ENCODE assay signal across 8 mouse cellular contexts in the genomic region with DNA sequence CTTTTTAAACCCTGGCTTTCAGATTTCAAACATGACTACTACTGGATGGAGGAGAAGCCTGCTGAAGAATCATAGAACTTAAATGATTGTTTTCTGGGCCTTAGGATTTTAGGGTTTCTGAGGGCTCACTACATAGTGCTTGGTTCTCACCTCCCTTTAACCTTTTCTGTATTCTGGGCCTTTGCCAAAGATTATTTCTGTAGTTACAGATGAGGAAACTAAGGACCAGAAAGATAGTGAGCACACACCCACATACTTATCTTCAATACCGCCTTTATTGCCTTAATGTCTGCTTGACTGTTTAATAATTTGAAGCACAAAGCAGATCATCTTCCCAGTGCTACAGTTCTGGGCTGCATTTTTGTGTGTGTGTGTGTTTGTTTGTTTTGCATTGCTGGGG. TPM values are rescaled to one million over a fixed set of nuclear protein-coding genes. Genes with fewer than 3 reads are reported as not detected.
A peak's percentile ranks its signal among the peaks of the same experiment; 100 is the strongest.
DNase-seq lines count a peak whose midpoint lies in the region; ATAC-seq and TF ChIP-seq lines count a peak whose summit lies in the region.

No protein-coding gene starts in this region.

- 58% methylated on average over 1 of the region's 1 CpGs for WGBS in forebrain, embryonic 14.5 days
- 12% methylated on average over 1 of the region's 1 CpGs for WGBS in liver, embryonic 15.5 days (ENCODE audit: insufficient replicate concordance)

- peaks cover 12% of the 10 kb centered on the region for H3K4me1 ChIP-seq in forebrain, embryonic 14.5 days (ENCODE audit: control insufficient read depth, insufficient read depth, low read length)
- H3K4me1 ChIP-seq in liver, embryonic 15.5 days (replicated peaks), result peaks cover 42% of the 10 kb centered on the region

- no peaks in the 10 kb centered on the region for H3K9me3 ChIP-seq in forebrain, embryonic 14.5 days (replicated peaks; ENCODE audit: control insufficient read depth, low read length)
- H3K9me3 ChIP-seq in liver, embryonic 15.5 days (replicated peaks), result no peaks in the 10 kb centered on the region

- H3K4me3 ChIP-seq in C2C12 (ENCODE audit: insufficient read depth, poor library complexity, severe bottlenecking), result peak overlapping the region; percentile 59
- H3K4me3 ChIP-seq in forebrain, embryonic 14.5 days (ENCODE audit: low read depth, low read length), result peak overlapping the region; percentile 87
- H3K4me3 ChIP-seq in liver, embryonic 15.5 days (replicated peaks), result peak overlapping the region; percentile 92

- peaks cover 8% of the 10 kb centered on the region for H3K36me3 ChIP-seq in C2C12 (ENCODE audit: control insufficient read depth, insufficient read depth)
- H3K36me3 ChIP-seq in forebrain, embryonic 14.5 days (ENCODE audit: control insufficient read depth, insufficient read depth, low read length), result no peaks in the 10 kb centered on the region
- no peaks in the 10 kb centered on the region for H3K36me3 ChIP-seq in liver, embryonic 15.5 days (replicated peaks)

- peaks cover 58% of the 10 kb centered on the region for H3K79me3 ChIP-seq in C2C12 (ENCODE audit: low read depth)

- H3K9ac ChIP-seq in forebrain, embryonic 14.5 days (ENCODE audit: low read length), result peak overlapping the region; percentile 97
- H3K9ac ChIP-seq in liver, embryonic 15.5 days, result peak overlapping the region; percentile 99

- peak overlapping the region; percentile 76 for H3K4me2 ChIP-seq in forebrain, embryonic 14.5 days (ENCODE audit: low read length)
- peak overlapping the region; percentile 95 for H3K4me2 ChIP-seq in liver, embryonic 15.5 days

- no peak for ATAC-seq in forebrain, embryonic 14.5 days
- no peak for ATAC-seq in liver, embryonic 15.5 days (ENCODE audit: insufficient read depth)
- ATAC-seq in inflammation-experienced regulatory T-cells, adult 6 months, result no peak

- TF ChIP-seq CTCF in C2C12 (IDR thresholded peaks at IDR 0.05; ENCODE audit: control insufficient read depth, insufficient read depth, insufficient read length), result no peak

- peaks cover 60% of the 10 kb centered on the region for H3K79me2 ChIP-seq in C2C12 (ENCODE audit: control insufficient read depth, insufficient read depth)

- peak overlapping the region; percentile 19 for H3ac ChIP-seq in C2C12 (ENCODE audit: control insufficient read depth, insufficient read length, low read depth)

- H3K27me3 ChIP-seq in C2C12 (ENCODE audit: control insufficient read depth, insufficient read depth, insufficient read length), result no peaks in the 10 kb centered on the region
- no peaks in the 10 kb centered on the region for H3K27me3 ChIP-seq in forebrain, embryonic 14.5 days (replicated peaks; ENCODE audit: control insufficient read depth, insufficient read depth, low read length)
- H3K27me3 ChIP-seq in liver, embryonic 15.5 days, result no peaks in the 10 kb centered on the region

- H3K27ac ChIP-seq in forebrain, embryonic 14.5 days (ENCODE audit: low read depth, low read length), result no peak overlapping the region
- H3K27ac ChIP-seq in liver, embryonic 15.5 days (replicated peaks), result peak overlapping the region; percentile 99

- DNase-seq in cerebellum, adult 9-10 months, result peak; percentile 48
- DNase-seq in cerebellum, adult 9-11 months, result no peak
- no peak for DNase-seq in forebrain, embryonic 14.5 days (ENCODE audit: low spot score)
- DNase-seq in retina, embryonic 14.5 days (ENCODE audit: low spot score), result no peak
- no peak for DNase-seq in kidney, postnatal 14 days

TF ChIP-seq in C2C12, 6 proteins besides CTCF, POLR2A, EP300 and RAD21:
- TF ChIP-seq MYOG (IDR thresholded peaks at IDR 0.05; ENCODE audit: control insufficient read depth, extremely low read depth, insufficient read length) (no peak), CEBPB (IDR thresholded peaks at IDR 0.05; ENCODE audit: low read depth) (no peak), MYOD1 (IDR thresholded peaks at IDR 0.05; ENCODE audit: control insufficient read depth, insufficient read length, low read depth) (no peak), FOSL1 (IDR thresholded peaks at IDR 0.05; ENCODE audit: insufficient read depth, low read length, poor library complexity, severe bottlenecking) (no peak), MAX (IDR thresholded peaks at IDR 0.05) (no peak), USF1 (IDR thresholded peaks at IDR 0.05; ENCODE audit: low read depth) (no peak)

RNA-seq across cellular contexts. Expression of a gene that starts 5.2 kb away (rescaled TPM):
- 80.6 TPM for polyA plus RNA-seq in C2C12 (2012; fragmentation: generic; extraction: Trizol)
- polyA plus RNA-seq in forebrain, embryonic 14.5 days (2014; fragmentation: Nextera tagmentation; extraction: Ambion mirVana), result 45.8 and 53.0 TPM in 2 replicates
- polyA plus RNA-seq in liver, embryonic 15.5 days (2015; fragmentation: Nextera tagmentation; extraction: Ambion mirVana), result 26.2 and 27.7 TPM in 2 replicates
- polyA plus RNA-seq in inflammation-experienced regulatory T-cells, adult 6 months (2017; shearing (Covaris generic)), result 10 to 100 TPM; 22.8 to 32.9 (median 30.0) TPM
